Mouse (Mus musculus) CH12.LX (cell line): ENCODE results near the gene Sephs2. TPM values are rescaled to one million over a fixed set of nuclear protein-coding genes. Genes with fewer than 3 reads are reported as not detected.

Experiments used
- DNase-seq: peaks from one replicate; pipeline ENCODE4 v3.0.0-alpha.2; 2013; ENCODE audit errors: extremely low read depth
- H3K27ac ChIP-seq: 2 replicates; pipeline ENCODE4 v1.5.1; 2012; ENCODE audit warnings: low read depth, mild to moderate bottlenecking, control low read depth, moderate library complexity; ENCODE audit not compliant: insufficient read depth
- H3K27me3 ChIP-seq: replicated peaks from 2 replicates; pipeline ENCODE3; 2012; ENCODE audit warnings: inconsistent platforms
- H3K36me3 ChIP-seq, 2 experiments: replicated peaks in 1 of 2; 2 replicates each; pipeline versions ENCODE3 to v1.6.1; 2012; ENCODE audit warnings: inconsistent platforms in 1 of 2, low read length in 1 of 2, mild to moderate bottlenecking in 1 of 2, mixed read lengths in 1 of 2, moderate library complexity in 1 of 2; ENCODE audit not compliant: control insufficient read depth in 1 of 2, insufficient read depth in 1 of 2
- H3K4me1 ChIP-seq, 2 experiments: 2 replicates each; pipeline ENCODE4 v1.6.1; 2012; ENCODE audit warnings: inconsistent platforms in 1 of 2, moderate library complexity in 1 of 2; ENCODE audit not compliant: insufficient read depth in 2 of 2, control insufficient read depth in 1 of 2
- H3K4me2 ChIP-seq: 2 replicates; pipeline ENCODE4 v1.6.1; 2012; ENCODE audit warnings: low read depth, mild to moderate bottlenecking, control low read depth; ENCODE audit not compliant: poor library complexity, insufficient read depth, severe bottlenecking
- H3K4me3 ChIP-seq, 3 experiments: fragments of 150-350 bp in 1 of 3; sonication (generic) in 1 of 3; replicated peaks in 1 of 3; 2 replicates each; pipeline versions ENCODE3 to v1.5.1; 2011 to 2012; ENCODE audit warnings: low read depth in 2 of 3, low read length in 2 of 3, mild to moderate bottlenecking in 2 of 3, moderate library complexity in 2 of 3, control low read depth in 1 of 3, improper control_type of control experiment in 1 of 3, inconsistent platforms in 1 of 3, mixed read lengths in 1 of 3; ENCODE audit not compliant: poor library complexity in 1 of 3
- H3K79me2 ChIP-seq: replicated peaks from 2 replicates; pipeline ENCODE4 v1.6.1; 2012; ENCODE audit warnings: mild to moderate bottlenecking, moderate library complexity; ENCODE audit not compliant: control insufficient read depth, poor library complexity, insufficient read depth, severe bottlenecking; ENCODE audit errors: extremely low read depth
- H3K9ac ChIP-seq: 2 replicates; pipeline ENCODE4 v1.6.1; 2012; ENCODE audit warnings: low read depth, mild to moderate bottlenecking, control low read depth, moderate library complexity; ENCODE audit not compliant: insufficient read depth
- H3K9me3 ChIP-seq: replicated peaks from 2 replicates; pipeline ENCODE3; 2012; ENCODE audit warnings: low read length, inconsistent platforms, mixed read lengths
- CHD2 ChIP-seq: IDR thresholded peaks from 2 replicates; pipeline ENCODE4 v1.6.1; 2011; ENCODE audit warnings: low read length, improper control_type of control experiment
- CTCF ChIP-seq, 2 experiments: IDR thresholded peaks in 1 of 2; conservative IDR thresholded peaks in 1 of 2; 2 replicates each; pipeline ENCODE4 v1.5.1; 2011 to 2012; ENCODE audit warnings: low read depth in 2 of 2, low read length in 2 of 2, improper control_type of control experiment in 1 of 2, inconsistent platforms in 1 of 2, mild to moderate bottlenecking in 1 of 2, moderate library complexity in 1 of 2
- EP300 ChIP-seq: IDR thresholded peaks from 2 replicates; pipeline ENCODE4 v1.6.1; 2011; ENCODE audit warnings: low read length, improper control_type of control experiment
- GABPA ChIP-seq: IDR thresholded peaks from 2 replicates; pipeline ENCODE4 v1.6.1; 2012; ENCODE audit warnings: low read depth, low read length, improper control_type of control experiment, inconsistent platforms; ENCODE audit not compliant: insufficient replicate concordance
- HCFC1 ChIP-seq: IDR thresholded peaks from 2 replicates; pipeline ENCODE4 v1.6.1; 2012; ENCODE audit warnings: low read depth, mild to moderate bottlenecking, inconsistent platforms, low read length, improper control_type of control experiment
- JUN ChIP-seq: IDR thresholded peaks from 2 replicates; pipeline ENCODE4 v1.6.1; 2011; ENCODE audit warnings: low read depth, mild to moderate bottlenecking, low read length, improper control_type of control experiment, moderate library complexity; ENCODE audit not compliant: insufficient read depth
- JUND ChIP-seq: conservative IDR thresholded peaks from 2 replicates; pipeline ENCODE4 v1.6.1; 2011; ENCODE audit warnings: low read depth, low read length, improper control_type of control experiment
- KAT2A ChIP-seq: IDR thresholded peaks from 2 replicates; pipeline ENCODE4 v1.6.1; 2012; ENCODE audit warnings: low read length, improper control_type of control experiment, inconsistent platforms; ENCODE audit not compliant: insufficient replicate concordance
- MAFK ChIP-seq: IDR thresholded peaks from 2 replicates; pipeline ENCODE4 v1.6.1; 2011; ENCODE audit warnings: low read length, improper control_type of control experiment; ENCODE audit not compliant: insufficient replicate concordance
- MAZ ChIP-seq: IDR thresholded peaks from 2 replicates; pipeline ENCODE4 v1.6.1; 2012; ENCODE audit warnings: low read depth, mild to moderate bottlenecking, inconsistent platforms, low read length, improper control_type of control experiment, moderate library complexity
- MEF2A ChIP-seq: IDR thresholded peaks from 2 replicates; pipeline ENCODE4 v1.6.1; 2014; ENCODE audit warnings: low read depth, mild to moderate bottlenecking, inconsistent platforms, low read length, improper control_type of control experiment, borderline replicate concordance
- MXI1 ChIP-seq: IDR thresholded peaks from 2 replicates; pipeline ENCODE4 v1.6.1; 2011; ENCODE audit warnings: mild to moderate bottlenecking, low read depth, low read length, improper control_type of control experiment
- MYC ChIP-seq: IDR thresholded peaks from 2 replicates; pipeline ENCODE4 v1.6.1; 2011; ENCODE audit warnings: low read depth, mild to moderate bottlenecking, improper control_type of control experiment, low read length
- NELFE ChIP-seq: IDR thresholded peaks from 2 replicates; pipeline ENCODE4 v1.6.1; 2011; ENCODE audit warnings: low read depth, low read length, improper control_type of control experiment
- NRF1 ChIP-seq: IDR thresholded peaks from 2 replicates; pipeline ENCODE4 v1.6.1; 2014; ENCODE audit warnings: low read depth, mild to moderate bottlenecking, inconsistent platforms, low read length, improper control_type of control experiment, moderate library complexity
- PAX5 ChIP-seq: IDR thresholded peaks from 2 replicates; pipeline ENCODE4 v1.6.1; 2012; ENCODE audit warnings: low read length, inconsistent platforms, mixed read lengths
- RAD21 ChIP-seq: IDR thresholded peaks from 2 replicates; pipeline ENCODE4 v1.6.1; 2011; ENCODE audit warnings: low read depth, mild to moderate bottlenecking, low read length, improper control_type of control experiment, moderate library complexity
- SIN3A ChIP-seq: IDR thresholded peaks from 2 replicates; pipeline ENCODE4 v1.6.1; 2012; ENCODE audit warnings: low read length, improper control_type of control experiment, inconsistent platforms
- SMC3 ChIP-seq: IDR thresholded peaks from 2 replicates; pipeline ENCODE4 v1.6.1; 2011; ENCODE audit warnings: low read depth, low read length, improper control_type of control experiment
- TBP ChIP-seq: conservative IDR thresholded peaks from 2 replicates; pipeline ENCODE4 v1.6.1; 2011; ENCODE audit warnings: low read depth, low read length, improper control_type of control experiment
- TCF12 ChIP-seq: IDR thresholded peaks from 2 replicates; pipeline ENCODE4 v1.6.1; 2014; ENCODE audit warnings: low read depth, mild to moderate bottlenecking, inconsistent platforms, low read length, improper control_type of control experiment
- USF1 ChIP-seq: IDR thresholded peaks from 2 replicates; pipeline ENCODE4 v1.6.1; 2014; ENCODE audit warnings: low read depth, mild to moderate bottlenecking, inconsistent platforms, low read length, improper control_type of control experiment
- ZC3H11A ChIP-seq: IDR thresholded peaks from 2 replicates; pipeline ENCODE4 v1.6.1; 2012; ENCODE audit warnings: low read depth, mild to moderate bottlenecking, inconsistent platforms, low read length, improper control_type of control experiment
- ZKSCAN1 ChIP-seq: IDR thresholded peaks from 2 replicates; pipeline ENCODE4 v1.6.1; 2012; ENCODE audit warnings: low read depth, inconsistent platforms, low read length, improper control_type of control experiment, borderline replicate concordance
- ZNF384 ChIP-seq: IDR thresholded peaks from 2 replicates; pipeline ENCODE4 v1.6.1; 2012; ENCODE audit warnings: low read depth, low read length, improper control_type of control experiment, inconsistent platforms
- dilution Hi-C: fragments of 300-500 bp; cut with MboI; formaldehyde crosslinking; loops from 2 replicates; pipeline ENCODE4 v1.14.3; 2020; ENCODE audit warnings: low sequenced_read_pairs; ENCODE audit not compliant: extremely low pct_unique_long_range_greater_than_20kb, extremely low pct_ligation_motif_present
- in situ Hi-C: fragments of 300-500 bp; cut with MboI; formaldehyde crosslinking; loops from 3 replicates; pipeline ENCODE4 v1.14.3; 2019; ENCODE audit warnings: low sequenced_read_pairs, low pct_ligation_motif_present, low pct_unique_long_range_greater_than_20kb, mixed read lengths
- polyA plus RNA-seq: library from polyadenylated mRNA; unstranded; fragments of >175 nt; gene quantifications from 2 replicates; pipeline ENCODE4 v1.2.1, GENCODE M21; 2012; ENCODE audit warnings: low read depth; ENCODE audit not compliant: insufficient read length
- total RNA-seq, 2 experiments: library from RNA; depleted of rRNA; stranded (reverse); fragments of 300-350 nt in 1 of 2; fragments of >200 nt in 1 of 2; gene quantifications; 2 replicates each; pipeline ENCODE4 v1.2.3; 2012 to 2014

The Sephs2 gene
- total and polyA plus RNA-seq, 3 experiments = 159 to 209 (median 203) TPM

- TF ChIP-seq SMC3 = peak; percentile 95
- peak; percentile 45; the same call in 1 of the 2 replicates for TF ChIP-seq MAZ
- peak; percentile 97 for TF ChIP-seq SIN3A
- TF ChIP-seq KAT2A = 0 out of 2 replicates have a peak, but pooled peaks have one; percentile 44
- TF ChIP-seq MYC = peak; percentile 96
- TF ChIP-seq JUN = no peak
- TF ChIP-seq NELFE = peak; percentile 74
- TF ChIP-seq MEF2A = peak; percentile 6; the same call in 1 of the 2 replicates
- TF ChIP-seq NRF1 = 0 out of 2 replicates have a peak, but pooled peaks have one; percentile 9
- TF ChIP-seq ZNF384 = no peak
- TF ChIP-seq TCF12 = peak; percentile 49; the same call in 1 of the 2 replicates
- TF ChIP-seq EP300 = no peak
- TF ChIP-seq CHD2 = peak; percentile 73
- peak; percentile 45 for TF ChIP-seq JUND
- TF ChIP-seq, all 38 proteins: peak for 23
These were observed 13.3 kb downstream of the Sephs2 start, which contains the start of gene Dctpp1 (continued) for GRCm38 (mm10) chr7:127260309-127261111.

- dilution Hi-C loops = no loop called here
These were observed 14.5 kb downstream of the Sephs2 start for GRCm38 (mm10) chr7:127259186-127259905.

More at GRCm38 (mm10) chr7:127259186-127259905, 14.5 kb downstream of the Sephs2 start:
- Histone ChIP-seq H3K36me3 (peaks cover 20 to 37% of the 10 kb centered on the region in 2 experiments), H3K79me2 (peaks cover 15% of the 10 kb centered on the region), H3K4me3 (peak overlapping the region in 2 of 3 experiments; percentile 66 to 76), H3K27ac (no peak overlapping the region), H3K27me3 (no peaks in the 10 kb centered on the region), H3K4me1 (peaks cover 12 to 47% of the 10 kb centered on the region in 2 experiments; a peak in 3 of 4 replicates), H3K9me3 (no peaks in the 10 kb centered on the region), H3K9ac (no peak overlapping the region; the same call in 1 of the 2 replicates), H3K4me2 (peak overlapping the region; percentile 64)
- no peak for DNase-seq
- in situ Hi-C loops = no loop called here
- TF ChIP-seq JUN (no peak), MXI1 (no peak), JUND (no peak), CTCF (conservative IDR thresholded peaks at IDR 0.05 in 1 of 2, IDR thresholded peaks at IDR 0.05 in 1 of 2; ENCODE audit: low read depth in 2 of 2, low read length in 2 of 2) (peak in 1 of 2 experiments; percentile 37; a peak in 2 of 4 replicates), MEF2A (no peak), MAZ (no peak), CHD2 (no peak), SIN3A (no peak), KAT2A (no peak), MAFK (no peak), TBP (no peak), ZKSCAN1 (no peak), RAD21 (peak; percentile 10; the same call in 1 of the 2 replicates), USF1 (no peak), TCF12 (no peak), MYC (no peak), ZC3H11A (no peak), HCFC1 (no peak), GABPA (no peak), SMC3 (peak; percentile 19; the same call in 1 of the 2 replicates), PAX5 (no peak)
